Mouse (Mus musculus) lung, postnatal 0 days (tissue): Measurements from ENCODE around the gene Tbc1d30.

ENCODE experiments used
- CTCF ChIP-seq: IDR thresholded peaks from 2 replicates; pipeline ENCODE4 v1.5.1; 2016; ENCODE audit warnings: antibody characterized with exemption, mild to moderate bottlenecking
- EP300 ChIP-seq: IDR thresholded peaks from 2 replicates; pipeline ENCODE4 v1.6.1; 2016; ENCODE audit warnings: antibody characterized with exemption, mild to moderate bottlenecking, control low read depth

DNA sequence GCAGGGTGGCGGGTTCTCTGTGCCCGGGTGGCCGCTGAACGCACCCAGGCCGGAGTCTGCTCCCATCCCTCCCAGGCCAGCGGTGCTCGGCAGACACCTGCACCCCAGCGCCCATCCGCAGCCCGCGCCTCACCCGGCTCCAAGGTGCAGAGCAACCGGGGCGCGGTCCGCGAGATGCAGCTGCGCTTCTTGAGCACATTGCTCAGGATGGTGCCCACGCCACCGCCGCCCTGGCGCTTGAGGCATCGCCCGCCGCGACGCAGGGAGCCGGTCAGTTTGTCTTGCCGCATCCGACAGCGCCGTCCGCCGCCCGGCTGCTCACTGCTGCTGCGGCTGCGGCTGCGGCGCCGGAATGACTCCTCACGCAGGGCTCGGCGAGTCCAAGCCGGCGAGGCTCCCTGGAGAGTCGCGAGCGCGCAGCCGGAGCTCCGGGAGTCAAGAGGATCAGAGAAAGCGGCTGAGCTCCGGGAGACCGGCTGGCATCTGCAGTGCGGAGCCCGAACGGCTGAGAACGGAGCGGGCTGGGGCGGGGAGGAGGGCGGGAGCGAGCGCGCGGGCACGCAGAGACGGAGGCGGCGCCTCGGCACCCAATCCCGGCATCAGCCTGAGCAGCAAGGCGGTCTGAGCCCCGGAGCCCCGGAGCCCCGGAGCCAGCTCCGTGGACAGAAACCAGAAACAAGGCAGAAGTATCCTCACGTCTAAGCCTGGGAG is 40.4 kb downstream of the Tbc1d30 start:
- no peak for TF ChIP-seq CTCF
- no peak for TF ChIP-seq EP300
